Mouse (Mus musculus) cortical plate, adult 2 months (tissue): Measurements from ENCODE around the gene Dclre1a.

Experiments used
- CTCF ChIP-seq: fragments of 200-500 bp; IDR thresholded peaks from 2 replicates; pipeline ENCODE4 v1.5.1; 2011; ENCODE audit warnings: mild to moderate bottlenecking, control low read depth, low read length; ENCODE audit not compliant: insufficient read depth; ENCODE audit errors: extremely low read depth
- POLR2A ChIP-seq: fragments of 200-500 bp; IDR thresholded peaks from 2 replicates; pipeline ENCODE4 v1.6.1; 2011; ENCODE audit warnings: mild to moderate bottlenecking, low read length, control low read depth; ENCODE audit not compliant: insufficient read depth; ENCODE audit errors: extremely low read depth

DNA sequence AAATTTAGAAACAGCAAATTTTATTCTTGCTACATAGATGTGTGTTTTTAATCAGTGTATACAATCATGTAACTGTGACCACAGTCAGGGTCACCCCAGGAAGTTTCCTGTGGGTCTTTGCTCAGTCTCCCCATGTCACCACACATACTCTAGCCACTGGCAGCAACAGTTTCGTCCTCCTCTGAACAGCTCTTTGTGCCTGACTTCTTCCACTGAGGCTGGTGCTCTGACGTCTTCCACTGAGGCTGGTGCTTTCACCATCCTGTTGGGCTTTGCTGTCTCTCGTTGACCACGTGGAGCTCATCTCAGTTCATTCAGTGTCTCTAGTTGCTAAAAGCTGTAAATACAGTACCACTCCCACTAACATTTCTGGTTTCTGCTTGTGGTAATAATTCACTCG lies 34.0 kb upstream of the Dclre1a start:
- TF ChIP-seq CTCF (no peak), POLR2A (no peak)
